Mouse (Mus musculus) embryonic facial prominence, embryonic 13.5 days (tissue): ENCODE measurements at regions not wholly inside any gene's neighbourhood (a gene's known extent, or its start where the extent isn't known, plus 50 kb on each side); places are given as distances from the start of the nearest gene placed in this dataset.

Experiments used
- ATAC-seq: fragments of 200-750 bp; cut with Nextera tagmentation; 2 replicates; pipeline ENCODE4 v1.8.0; 2017; ENCODE audit warnings: low read depth; ENCODE audit not compliant: insufficient number of reproducible peaks, insufficient read depth, low FRiP score, low TSS enrichment
- H3K27ac ChIP-seq: fragments of 300-500 bp; sonication (generic); 2 replicates; pipeline ENCODE4 v1.5.1; 2015; ENCODE audit warnings: moderate library complexity, mild to moderate bottlenecking, inconsistent platforms
- H3K27me3 ChIP-seq: fragments of 300-500 bp; sonication (generic); 2 replicates; pipeline ENCODE4 v1.6.1; 2015; ENCODE audit warnings: mild to moderate bottlenecking, inconsistent platforms
- H3K36me3 ChIP-seq: fragments of 300-500 bp; sonication (generic); 2 replicates; pipeline ENCODE4 v1.6.1; 2015; ENCODE audit warnings: mild to moderate bottlenecking, inconsistent platforms
- H3K4me1 ChIP-seq: fragments of 300-500 bp; sonication (generic); 2 replicates; pipeline ENCODE4 v1.6.1; 2015; ENCODE audit warnings: inconsistent platforms
- H3K4me2 ChIP-seq: fragments of 300-500 bp; sonication (generic); 2 replicates; pipeline ENCODE4 v1.6.1; 2015; ENCODE audit warnings: moderate library complexity, mild to moderate bottlenecking, inconsistent platforms
- H3K4me3 ChIP-seq: fragments of 300-500 bp; sonication (generic); 2 replicates; pipeline ENCODE4 v1.5.1; 2015; ENCODE audit warnings: mild to moderate bottlenecking, inconsistent platforms
- H3K9ac ChIP-seq: fragments of 300-500 bp; sonication (generic); 2 replicates; pipeline ENCODE4 v1.6.1; 2015; ENCODE audit warnings: mild to moderate bottlenecking, inconsistent platforms
- H3K9me3 ChIP-seq: fragments of 300-500 bp; sonication (generic); 2 replicates; pipeline ENCODE4 v1.6.1; 2016; ENCODE audit warnings: inconsistent platforms
- WGBS: fragments of 180-500 bp; shearing (Covaris S2); methylation state at CpG from one replicate; pipeline ENCODE4 v1.1.7; 2015; ENCODE audit warnings: mixed read lengths; 5-methylcytosine and 5-hydroxymethylcytosine counted together

DNA sequence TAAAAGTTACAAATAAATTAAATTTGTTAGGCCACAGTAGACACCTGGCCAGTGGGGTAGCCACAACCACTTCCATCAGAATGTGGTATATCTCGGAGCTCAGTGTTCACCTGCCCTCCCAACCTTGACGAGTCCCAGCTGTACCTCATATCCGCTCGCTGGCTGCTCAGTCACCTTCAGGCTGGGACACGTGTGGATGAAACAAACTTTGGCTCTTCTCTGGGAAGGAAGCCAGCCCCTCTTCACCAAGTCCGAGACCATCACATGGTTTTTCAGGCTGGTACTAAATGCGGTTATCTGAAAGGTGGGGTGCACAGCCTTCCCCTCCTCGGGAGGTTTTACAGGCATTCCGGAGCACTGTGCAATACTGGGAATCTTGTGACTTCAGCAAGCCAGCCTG is 113.3 kb upstream of the D7Ertd443e start:
- no peak for ATAC-seq
- Histone ChIP-seq H3K27ac (no peak overlapping the region), H3K27me3 (no peaks in the 10 kb centered on the region), H3K4me2 (no peak overlapping the region), H3K4me1 (peaks cover 13% of the 10 kb centered on the region), H3K4me3 (no peak overlapping the region), H3K36me3 (no peaks in the 10 kb centered on the region), H3K9ac (no peak overlapping the region), H3K9me3 (no peaks in the 10 kb centered on the region)
- 36% methylated on average over 9 of the region's 9 CpGs for WGBS

DNA sequence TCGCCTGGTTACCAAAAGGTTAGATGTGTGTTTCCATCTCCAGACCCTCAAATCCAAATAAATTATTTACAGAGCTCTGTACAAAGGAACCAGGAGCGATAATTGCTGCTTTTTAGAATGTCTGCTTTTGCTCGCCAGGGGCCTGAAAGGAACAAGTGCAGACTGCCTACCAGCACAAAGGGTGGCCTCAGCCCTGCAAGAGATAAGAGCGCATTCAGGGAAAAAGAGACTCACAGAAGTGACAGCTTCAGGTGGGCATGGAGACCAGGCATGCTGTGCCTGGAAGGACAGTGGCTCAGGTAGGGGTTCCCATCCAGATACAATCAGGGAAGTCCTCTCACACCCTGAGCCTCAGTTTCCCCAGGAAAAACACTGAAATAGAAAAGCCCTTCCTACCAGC is 114.0 kb upstream of the D7Ertd443e start:
- Histone ChIP-seq H3K36me3 (no peaks in the 10 kb centered on the region), H3K4me1 (peaks cover 13% of the 10 kb centered on the region), H3K9ac (no peak overlapping the region), H3K9me3 (no peaks in the 10 kb centered on the region), H3K27ac (no peak overlapping the region), H3K4me2 (no peak overlapping the region), H3K27me3 (no peaks in the 10 kb centered on the region), H3K4me3 (no peak overlapping the region)
- no peak for ATAC-seq
- WGBS, result 26% methylated on average over 4 of the region's 4 CpGs

DNA sequence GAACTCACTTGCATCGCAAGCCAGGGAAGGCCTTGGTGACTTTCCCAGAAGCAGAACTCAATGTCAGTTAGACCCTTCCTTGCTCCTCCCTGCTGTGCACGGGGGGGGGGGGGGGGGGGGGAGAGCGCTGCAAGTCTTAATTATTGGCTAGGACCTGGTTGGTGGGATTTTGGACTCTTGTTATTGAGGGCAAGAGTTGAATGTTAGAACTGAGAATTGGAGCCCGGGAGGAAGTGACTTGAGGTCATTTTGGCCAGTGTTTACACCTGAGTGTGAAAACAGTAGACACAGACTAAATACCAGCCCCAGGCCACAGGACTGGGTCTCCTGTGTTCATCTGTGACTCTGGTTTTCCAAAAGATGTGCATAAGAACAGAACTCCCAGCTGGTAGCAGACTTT is 114.7 kb upstream of the D7Ertd443e start:
- no peaks in the 10 kb centered on the region for H3K9me3 ChIP-seq
- H3K36me3 ChIP-seq, result no peaks in the 10 kb centered on the region
- H3K27me3 ChIP-seq, result no peaks in the 10 kb centered on the region
- 51% methylated on average over 4 of the region's 4 CpGs for WGBS
- no peak overlapping the region for H3K9ac ChIP-seq
- H3K27ac ChIP-seq, result no peak overlapping the region
- H3K4me1 ChIP-seq, result peaks cover 13% of the 10 kb centered on the region
- H3K4me3 ChIP-seq, result no peak overlapping the region
- no peak for ATAC-seq
- no peak overlapping the region for H3K4me2 ChIP-seq

GRCm38 (mm10) chr7:134501079-134501478 is 115.6 kb upstream of the D7Ertd443e start:
- Histone ChIP-seq H3K4me2 (no peak overlapping the region), H3K27me3 (no peaks in the 10 kb centered on the region), H3K9me3 (no peaks in the 10 kb centered on the region), H3K27ac (no peak overlapping the region), H3K4me3 (no peak overlapping the region), H3K4me1 (peaks cover 13% of the 10 kb centered on the region), H3K9ac (no peak overlapping the region), H3K36me3 (no peaks in the 10 kb centered on the region)
- ATAC-seq, result no peak
- WGBS, result 23% methylated on average over 1 of the region's 1 CpGs

DNA sequence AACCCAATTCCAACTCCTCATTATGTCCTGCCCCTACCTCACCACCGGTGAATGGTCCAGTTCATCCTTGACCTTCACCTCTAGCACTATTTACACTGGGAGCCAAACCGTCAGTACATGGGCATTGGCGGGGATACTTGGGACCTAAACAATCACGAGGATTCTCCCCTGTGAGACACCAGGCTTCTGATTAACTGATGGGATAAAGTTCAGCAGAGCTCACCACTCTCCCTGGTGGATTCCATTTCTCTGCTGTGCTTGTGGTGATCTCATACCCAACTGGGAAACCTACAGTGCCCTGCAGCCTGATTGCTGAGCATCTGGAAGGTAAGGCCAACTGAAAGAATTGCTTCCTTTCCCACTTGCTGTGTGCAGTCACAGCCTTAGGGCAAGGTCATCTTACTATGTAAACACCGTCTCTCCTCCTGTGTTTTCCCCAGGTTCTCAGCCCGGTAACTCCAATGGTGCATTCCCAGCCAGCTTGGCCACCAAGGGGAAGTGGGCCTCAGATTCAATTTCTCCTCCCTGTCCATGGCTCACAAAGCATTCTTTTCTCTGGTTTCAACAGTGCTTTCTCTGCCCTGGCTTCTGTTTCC is 125.0 kb upstream of the D7Ertd443e start:
- Histone ChIP-seq H3K36me3 (no peaks in the 10 kb centered on the region), H3K27ac (no peak overlapping the region), H3K9me3 (no peaks in the 10 kb centered on the region), H3K4me1 (no peaks in the 10 kb centered on the region), H3K27me3 (no peaks in the 10 kb centered on the region), H3K4me3 (no peak overlapping the region), H3K9ac (no peak overlapping the region), H3K4me2 (no peak overlapping the region)
- no peak for ATAC-seq
- WGBS, result 61% methylated on average over 6 of the region's 6 CpGs

DNA sequence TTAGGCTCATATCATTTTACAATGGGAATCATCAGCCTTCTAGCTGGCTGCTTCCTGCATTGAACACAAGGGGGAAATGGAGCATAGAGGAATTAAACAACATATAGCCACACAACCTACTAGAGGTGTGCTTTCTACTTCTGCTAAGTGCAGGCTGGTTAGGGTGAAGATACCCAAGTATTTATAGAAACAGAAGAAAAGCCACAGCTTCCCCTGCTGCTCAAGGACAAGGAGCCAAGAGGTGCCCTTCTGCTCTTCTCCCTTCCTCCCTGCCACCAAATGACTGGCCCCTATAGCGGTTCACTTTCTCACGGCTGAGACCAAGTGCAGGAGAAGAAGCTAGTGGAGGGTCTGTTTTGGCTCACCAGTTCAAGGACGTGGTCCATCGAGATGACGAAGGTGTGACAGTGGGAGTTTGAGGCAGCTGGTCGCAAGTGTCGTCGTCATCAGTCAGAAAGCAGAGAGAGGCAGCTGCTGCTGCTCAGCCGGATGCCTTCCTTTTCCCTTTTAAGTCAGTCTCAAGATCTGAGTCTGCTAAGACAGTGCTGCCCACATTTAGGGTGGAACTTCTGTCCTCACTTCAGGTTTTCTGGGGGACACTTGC is 134.0 kb upstream of the D7Ertd443e start:
- Histone ChIP-seq H3K4me2 (no peak overlapping the region), H3K4me3 (no peak overlapping the region), H3K9ac (no peak overlapping the region), H3K27ac (no peak overlapping the region), H3K4me1 (no peaks in the 10 kb centered on the region), H3K36me3 (no peaks in the 10 kb centered on the region), H3K27me3 (no peaks in the 10 kb centered on the region), H3K9me3 (no peaks in the 10 kb centered on the region)
- 89% methylated on average over 9 of the region's 9 CpGs for WGBS
- no peak for ATAC-seq

GRCm38 (mm10) chr7:134523897-134524296 is 138.4 kb upstream of the D7Ertd443e start:
- H3K9me3 ChIP-seq, result no peaks in the 10 kb centered on the region
- H3K4me2 ChIP-seq, result no peak overlapping the region
- 65% methylated on average over 8 of the region's 8 CpGs for WGBS
- ATAC-seq, result no peak
- no peak overlapping the region for H3K4me3 ChIP-seq
- H3K27ac ChIP-seq, result no peak overlapping the region
- H3K36me3 ChIP-seq, result no peaks in the 10 kb centered on the region
- H3K9ac ChIP-seq, result no peak overlapping the region
- no peaks in the 10 kb centered on the region for H3K27me3 ChIP-seq
- H3K4me1 ChIP-seq, result no peaks in the 10 kb centered on the region

DNA sequence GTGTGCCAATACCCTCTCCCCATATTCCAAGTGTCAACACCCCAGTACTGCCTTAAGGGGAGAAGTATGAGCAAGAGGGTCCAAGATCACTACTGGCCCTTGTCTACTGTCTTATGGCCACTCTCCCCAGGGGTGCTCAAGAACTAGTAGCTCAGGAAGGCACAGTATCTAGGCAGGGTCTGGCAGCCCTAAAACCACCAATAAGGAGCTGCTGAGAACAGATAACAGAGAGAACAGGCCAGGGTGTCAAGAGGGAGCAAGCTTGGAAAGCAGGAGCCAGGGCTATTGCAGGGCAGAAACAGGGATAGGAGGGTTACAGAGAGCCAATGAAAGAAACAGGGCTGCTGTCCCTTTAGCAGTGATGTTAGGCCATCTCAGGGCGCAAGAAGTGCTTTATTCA is 139.6 kb upstream of the D7Ertd443e start:
- Histone ChIP-seq H3K4me1 (no peaks in the 10 kb centered on the region), H3K27me3 (no peaks in the 10 kb centered on the region), H3K4me2 (no peak overlapping the region), H3K9me3 (no peaks in the 10 kb centered on the region), H3K27ac (no peak overlapping the region), H3K36me3 (no peaks in the 10 kb centered on the region), H3K9ac (no peak overlapping the region), H3K4me3 (no peak overlapping the region)
- no peak for ATAC-seq
- WGBS, result 84% methylated on average over 1 of the region's 1 CpGs

DNA sequence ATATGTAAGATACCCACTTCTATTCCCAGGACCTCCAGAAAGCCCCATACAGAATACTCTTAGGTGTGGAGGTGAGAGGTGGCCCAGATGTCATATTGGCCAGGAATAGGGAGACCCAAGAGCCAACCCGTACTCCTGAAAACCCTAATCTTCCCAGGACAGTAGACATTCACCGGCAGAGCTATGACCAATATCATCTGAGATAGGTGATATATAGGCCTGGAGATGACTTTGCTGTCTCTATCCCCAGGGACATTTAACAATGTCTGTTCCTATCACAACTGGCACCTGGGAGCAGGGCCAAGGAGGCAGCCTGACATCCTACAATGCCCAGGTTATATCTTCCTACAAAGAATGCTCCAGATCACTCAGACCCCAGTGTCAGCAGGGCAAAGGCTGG is 140.0 kb upstream of the D7Ertd443e start:
- 92% methylated on average over 2 of the region's 2 CpGs for WGBS
- H3K4me2 ChIP-seq, result no peak overlapping the region
- no peak overlapping the region for H3K4me3 ChIP-seq
- no peaks in the 10 kb centered on the region for H3K27me3 ChIP-seq
- no peaks in the 10 kb centered on the region for H3K36me3 ChIP-seq
- H3K9me3 ChIP-seq, result no peaks in the 10 kb centered on the region
- no peak overlapping the region for H3K27ac ChIP-seq
- no peak overlapping the region for H3K9ac ChIP-seq
- H3K4me1 ChIP-seq, result no peaks in the 10 kb centered on the region
- no peak for ATAC-seq

GRCm38 (mm10) chr7:134527351-134527750 is 141.9 kb upstream of the D7Ertd443e start:
- H3K36me3 ChIP-seq, result no peaks in the 10 kb centered on the region
- WGBS, result 74% methylated on average over 2 of the region's 2 CpGs
- H3K9me3 ChIP-seq, result no peaks in the 10 kb centered on the region
- no peak overlapping the region for H3K27ac ChIP-seq
- H3K4me2 ChIP-seq, result no peak overlapping the region
- no peak overlapping the region for H3K4me3 ChIP-seq
- no peak for ATAC-seq
- H3K9ac ChIP-seq, result no peak overlapping the region
- H3K27me3 ChIP-seq, result no peaks in the 10 kb centered on the region
- no peaks in the 10 kb centered on the region for H3K4me1 ChIP-seq

- H3K9me3 ChIP-seq, result no peaks in the 10 kb centered on the region
- H3K36me3 ChIP-seq, result no peaks in the 10 kb centered on the region
- WGBS, result 89% methylated on average over 3 of the region's 3 CpGs
- H3K4me2 ChIP-seq, result no peak overlapping the region
- H3K9ac ChIP-seq, result no peak overlapping the region
- H3K4me1 ChIP-seq, result no peaks in the 10 kb centered on the region
- no peaks in the 10 kb centered on the region for H3K27me3 ChIP-seq
- no peak for ATAC-seq
- H3K4me3 ChIP-seq, result no peak overlapping the region
- no peak overlapping the region for H3K27ac ChIP-seq
Observed at GRCm38 (mm10) chr7:134528026-134528425, 142.4 kb upstream of the Dock1 start.

DNA sequence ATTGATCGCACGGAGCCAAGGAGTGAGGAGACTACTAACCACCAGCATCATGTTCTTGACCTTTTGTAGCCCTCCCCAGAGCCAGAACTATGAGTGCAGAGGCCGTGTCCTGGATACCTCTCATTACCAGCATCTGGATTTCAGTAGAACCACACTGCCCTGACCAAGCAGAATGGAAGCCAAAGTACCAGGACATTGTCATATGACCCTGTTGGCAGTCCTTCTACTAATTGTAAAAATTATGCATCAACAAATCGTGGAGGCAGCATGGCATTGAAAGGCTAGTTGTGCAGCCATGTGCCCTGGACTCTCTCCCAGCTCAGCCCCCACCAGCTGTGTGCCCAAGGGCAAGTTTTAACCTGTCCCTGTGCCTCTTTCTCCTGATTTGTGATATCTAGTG is 135.6 kb upstream of the Dock1 start:
- ATAC-seq, result no peak
- Histone ChIP-seq H3K4me2 (no peak overlapping the region), H3K27ac (no peak overlapping the region), H3K9ac (no peak overlapping the region), H3K4me3 (no peak overlapping the region), H3K4me1 (no peaks in the 10 kb centered on the region), H3K9me3 (no peaks in the 10 kb centered on the region), H3K27me3 (no peaks in the 10 kb centered on the region), H3K36me3 (no peaks in the 10 kb centered on the region)
- WGBS, result 74% methylated on average over 4 of the region's 4 CpGs
